Mouse (Mus musculus) heart, postnatal 36 days (tissue): Measurements from ENCODE around the gene Srrm1. TPM values are rescaled to one million over a fixed set of nuclear protein-coding genes. Genes with fewer than 3 reads are reported as not detected.

Source experiments
- DNase-seq, 2 experiments: peaks; one replicate each; pipeline ENCODE4 v3.0.0; 2021 to 2022
- intact Hi-C: fragments of 180-260 bp; cut with DNase I; formaldehyde crosslinking; loops from one replicate; pipeline ENCODE4 v1.15.1; 2025
- total RNA-seq, 2 experiments: library from RNA; stranded (reverse); gene quantifications; 2 replicates each; pipeline ENCODE4 v1.2.3; 2021

Gene Srrm1
- total RNA-seq, result 10 to 100 TPM; 59.1 to 69.9 TPM

DNA sequence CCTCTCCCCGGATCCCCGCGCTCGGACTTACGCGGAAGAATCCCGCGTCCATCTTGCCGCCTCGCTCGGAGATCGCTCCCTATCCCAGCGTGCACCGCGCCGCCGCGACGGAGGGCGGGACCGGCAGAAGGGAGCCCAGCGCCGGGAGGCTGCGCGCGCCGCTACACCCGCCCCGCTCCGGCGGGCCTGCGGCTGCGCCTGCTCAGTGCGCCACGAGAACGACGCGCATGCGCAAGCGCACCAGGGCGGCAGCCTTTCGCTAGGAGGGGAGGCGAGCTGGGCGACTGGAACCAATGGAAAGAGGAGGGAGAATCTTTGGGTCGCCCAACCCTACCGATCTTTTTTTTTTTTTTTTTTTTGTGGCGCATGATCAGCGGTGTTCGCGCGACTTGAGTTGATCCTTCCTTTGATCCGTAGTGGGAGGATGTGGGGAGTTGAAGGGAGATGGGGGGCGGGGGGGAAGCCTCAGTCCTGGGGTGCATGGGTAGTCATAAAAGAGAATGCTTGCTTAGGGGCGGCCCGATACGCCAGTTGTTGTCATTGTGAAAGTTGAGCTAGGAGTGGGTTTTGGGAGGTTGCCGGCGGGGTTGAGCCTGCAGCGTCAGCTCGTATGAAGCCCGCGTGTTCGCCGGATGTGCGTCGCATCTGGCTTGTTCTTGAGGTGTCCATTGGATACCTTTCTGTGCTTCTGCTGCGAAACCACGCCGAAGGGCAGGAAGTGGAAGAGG lies at the start of gene Srrm1:
TSS of gene Srrm1 (minus strand) at position 256 of the 728 bp plus-strand sequence.
- peak; percentile 99 for DNase-seq
- intact Hi-C loops, result loop anchor here (2.0 to 5.0 kb wide), 3 partner anchors 198 to 651 kb away; partner anchors contain the start of genes Man1c1 and Syf2

DNA sequence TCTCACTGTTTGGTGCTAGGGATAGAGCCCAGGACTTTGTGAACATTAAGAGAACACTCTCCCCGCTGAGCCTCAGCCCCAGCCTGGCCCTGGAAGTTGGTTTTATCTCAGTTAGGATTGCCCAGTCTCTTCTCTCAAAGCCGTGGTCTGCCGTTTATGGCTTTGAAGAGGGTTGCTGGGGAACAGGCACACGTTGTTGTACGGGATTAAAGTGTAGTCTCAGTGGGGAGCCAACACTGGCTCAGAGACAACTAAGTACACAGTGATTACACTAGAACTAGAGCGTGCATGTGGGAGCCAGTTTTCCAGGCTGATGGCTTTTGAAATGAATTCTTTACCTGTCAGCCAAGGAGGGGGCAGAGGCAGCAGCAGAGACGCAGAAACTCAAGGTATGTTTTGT lies 48.8 kb upstream of the Srrm1 start:
- intact Hi-C loops, result no loop called here
- DNase-seq, result no peak

DNA sequence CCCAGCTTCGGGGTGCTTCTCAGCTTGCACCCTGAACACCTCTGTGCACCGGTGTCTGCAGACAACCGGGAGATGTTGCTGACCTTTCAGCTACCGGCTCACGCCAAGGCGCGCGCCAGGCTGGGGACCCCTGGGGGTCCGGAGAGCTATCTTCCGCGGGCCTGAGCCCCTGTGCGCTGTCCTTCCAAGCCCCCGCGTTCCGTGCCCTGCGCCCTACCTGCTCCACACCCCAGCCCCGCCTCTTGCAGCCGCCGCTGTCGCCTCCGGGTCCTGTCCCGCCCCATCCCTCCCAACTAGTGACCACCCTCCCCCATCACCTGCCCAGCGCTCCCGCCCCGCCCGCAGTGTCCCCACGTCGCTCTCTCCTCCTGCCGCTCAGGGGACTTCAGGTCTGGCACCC lies 44.9 kb upstream of the Srrm1 start, which contains the start of gene Ncmap:
TSS of gene Ncmap (minus strand) at position 237 of the 400 bp plus-strand sequence.
- DNase-seq, result no peak
- intact Hi-C loops, result no loop called here

DNA sequence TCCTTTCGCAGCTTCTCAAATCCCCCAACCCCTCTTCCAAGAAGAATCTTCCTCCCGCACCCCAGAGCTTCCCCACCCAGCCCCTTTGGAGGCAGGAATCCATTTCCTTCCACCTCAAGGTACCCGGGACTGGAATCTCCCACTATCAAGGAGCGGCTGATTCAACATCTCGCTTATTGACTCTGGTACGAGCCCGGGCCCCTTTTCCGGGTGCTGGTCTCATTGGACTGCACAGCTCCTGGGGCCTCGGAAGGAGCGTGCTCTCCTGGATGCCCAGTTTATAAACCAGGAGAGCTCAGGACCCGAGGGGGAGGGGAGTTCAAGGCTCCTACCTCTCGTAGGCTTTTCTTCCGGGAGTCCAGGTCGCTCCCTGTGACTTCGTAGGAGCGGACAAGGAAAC lies 44.4 kb upstream of the Srrm1 start:
- intact Hi-C loops, result no loop called here
- DNase-seq, result no peak

DNA sequence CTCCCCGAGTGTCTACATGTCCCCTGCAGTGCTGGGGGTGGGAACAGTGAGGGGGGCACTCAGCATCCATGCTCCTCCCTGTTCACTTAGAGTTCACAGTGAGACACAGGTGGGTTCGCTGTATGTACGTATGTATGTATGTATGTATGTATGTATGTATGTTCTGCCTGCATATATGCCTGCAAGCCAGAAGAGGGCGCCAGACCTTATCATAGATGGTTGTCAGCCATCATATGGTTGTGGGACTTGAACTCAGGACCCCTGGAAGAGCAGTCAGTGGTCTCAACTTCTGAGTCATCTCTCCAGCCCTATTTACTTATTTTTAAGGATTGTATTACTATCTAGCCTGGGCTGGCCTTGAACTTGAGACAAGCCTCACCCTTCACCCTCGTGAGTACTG lies 43.2 kb upstream of the Srrm1 start:
- DNase-seq, result no peak
- intact Hi-C loops, result no loop called here

DNA sequence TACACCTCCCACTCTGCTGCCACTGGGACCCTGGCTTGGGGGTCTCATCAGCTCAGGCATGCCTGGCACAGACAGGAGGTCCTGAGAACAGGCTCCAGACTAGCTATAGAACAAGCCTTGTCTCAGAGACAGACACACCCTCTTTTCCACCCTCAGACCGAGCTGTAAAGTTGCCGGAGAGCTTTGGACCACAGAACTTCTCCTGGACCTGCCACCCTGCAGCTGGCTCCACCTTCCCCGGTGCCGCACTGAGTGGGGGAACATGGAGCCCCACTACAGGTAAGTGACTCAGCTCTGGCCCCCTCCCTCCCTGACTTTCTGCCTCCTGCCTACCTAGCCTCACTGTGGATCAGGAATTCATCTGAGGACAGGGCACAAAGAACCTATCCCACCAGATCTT lies 42.3 kb upstream of the Srrm1 start:
- intact Hi-C loops, result no loop called here

DNA sequence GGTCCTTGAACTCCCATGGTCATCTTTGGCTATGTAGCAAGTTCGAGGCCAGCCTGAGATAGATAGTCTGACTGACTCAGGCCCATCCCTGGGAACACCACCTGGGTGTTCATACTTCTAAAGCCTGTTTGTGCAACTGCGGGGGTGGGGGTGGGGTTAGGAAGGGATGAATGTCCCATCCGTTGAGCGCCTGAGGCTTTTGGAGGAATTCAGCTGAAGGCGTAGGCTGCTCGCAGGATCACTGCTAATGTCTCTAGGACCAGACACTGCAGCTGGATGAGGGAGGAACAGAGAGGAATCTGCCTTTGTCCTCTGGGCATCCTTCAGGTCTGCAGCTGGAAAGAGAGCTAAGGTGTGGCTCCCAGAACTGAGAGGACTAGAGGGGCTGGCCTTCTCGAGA lies 41.5 kb upstream of the Srrm1 start:
- intact Hi-C loops, result no loop called here
- no peak for DNase-seq

More for the DNA sequence above, 42.3 kb upstream of the Srrm1 start:
- DNase-seq, result no peak

DNA sequence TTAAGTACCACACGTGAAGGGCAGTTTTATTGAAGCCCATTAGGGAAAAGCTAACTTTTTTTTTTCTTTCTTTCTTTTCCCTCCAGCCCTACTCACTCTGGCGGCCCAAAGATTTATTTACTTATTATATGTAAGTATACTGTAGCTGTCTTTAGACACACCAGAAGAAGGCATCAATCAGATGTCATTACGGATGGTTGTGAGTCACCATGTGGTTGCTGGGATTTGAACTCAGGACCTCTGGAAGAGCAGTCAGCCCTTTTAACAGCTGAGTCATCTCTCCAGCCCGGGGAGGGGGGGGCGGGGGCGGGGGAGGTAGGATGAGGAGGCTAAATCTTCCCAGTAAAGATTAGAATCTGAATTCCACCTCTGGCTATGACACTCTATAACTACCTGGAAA lies 40.3 kb upstream of the Srrm1 start:
- intact Hi-C loops, result no loop called here
- no peak for DNase-seq

DNA sequence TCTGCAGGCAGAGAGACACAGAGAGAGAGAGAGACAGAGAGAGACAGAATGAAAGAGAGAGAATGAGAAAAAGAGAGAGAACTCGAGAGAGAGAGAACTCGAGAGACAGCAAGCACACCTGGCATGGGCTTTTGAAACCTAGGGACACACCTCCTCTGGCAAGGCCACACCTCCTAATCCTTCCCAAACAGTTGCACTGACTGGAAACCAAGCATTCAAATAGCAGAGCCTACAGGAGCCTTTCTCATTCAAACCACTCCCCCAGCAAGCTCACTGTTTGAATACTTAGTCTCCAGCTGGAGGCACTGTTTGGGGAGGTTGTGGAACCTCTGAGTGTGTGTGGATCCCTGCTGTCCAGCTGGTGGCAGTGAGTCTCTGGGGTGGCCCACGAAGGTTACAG lies 39.7 kb upstream of the Srrm1 start:
- DNase-seq, result no peak
- intact Hi-C loops, result no loop called here

DNA sequence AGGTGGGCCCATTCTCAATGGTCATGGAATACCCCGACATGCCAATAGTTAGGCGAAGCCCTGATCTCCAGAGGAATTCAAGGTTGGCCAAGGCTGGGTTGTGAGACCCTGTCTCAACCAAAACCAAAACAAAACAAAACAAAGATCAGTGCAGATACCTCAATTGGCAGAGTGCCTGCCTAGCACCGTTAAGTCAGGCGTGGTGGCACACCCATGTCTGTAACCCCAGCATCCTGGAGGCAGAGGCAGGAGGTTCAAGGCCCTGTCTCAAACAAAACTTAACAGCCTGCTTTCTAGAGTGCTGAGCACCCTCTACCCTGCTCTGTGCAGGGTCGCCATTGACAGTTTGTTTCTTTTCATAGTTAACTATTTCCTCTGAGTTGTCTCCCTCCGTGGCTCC lies 37.9 kb upstream of the Srrm1 start:
- DNase-seq, result no peak
- intact Hi-C loops, result no loop called here

DNA sequence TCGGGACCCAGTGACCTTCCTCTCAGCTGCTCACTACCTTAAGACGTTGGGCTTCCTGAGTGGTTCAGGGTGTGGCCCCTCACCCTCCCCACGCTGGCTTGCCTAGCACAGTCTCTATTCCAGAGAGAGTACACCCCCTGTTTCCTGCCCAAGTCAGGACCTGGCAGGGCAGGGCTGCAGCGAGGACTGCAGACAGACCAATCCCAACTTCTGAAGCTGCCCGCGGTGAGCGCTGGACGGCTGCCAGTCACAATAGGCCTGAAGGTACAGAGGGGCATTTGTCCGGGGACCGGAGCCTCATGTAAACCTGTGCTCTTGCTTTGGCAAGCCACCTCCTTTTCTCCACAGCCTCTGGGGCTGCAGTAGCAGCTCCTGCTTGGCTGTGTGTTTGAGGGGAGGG lies 32.5 kb upstream of the Srrm1 start:
- intact Hi-C loops, result no loop called here
- no peak for DNase-seq

DNA sequence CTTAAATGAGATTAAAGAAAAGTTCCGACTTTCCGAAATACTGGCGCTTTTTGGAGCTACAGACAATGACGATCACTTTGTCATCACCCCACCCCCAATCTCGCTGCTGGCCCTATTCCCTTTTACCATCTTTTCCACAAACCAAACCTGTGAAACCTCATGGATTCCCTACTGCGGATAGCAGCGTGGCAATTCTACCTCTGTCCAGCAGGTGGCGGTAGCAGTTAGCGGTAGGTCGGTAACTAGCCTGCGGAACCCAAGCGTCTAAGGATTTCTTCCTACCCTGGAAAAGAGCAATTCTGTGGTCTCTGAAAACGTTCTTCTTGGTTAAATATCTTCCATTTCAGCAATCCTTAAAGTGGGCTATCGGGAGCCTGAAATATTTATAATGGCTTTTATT lies 29.2 kb upstream of the Srrm1 start:
- intact Hi-C loops, result loop anchor here (1.0 to 5.0 kb wide), 3 partner anchors 29 to 285 kb away; partner anchors contain the start of gene Stpg1

DNA sequence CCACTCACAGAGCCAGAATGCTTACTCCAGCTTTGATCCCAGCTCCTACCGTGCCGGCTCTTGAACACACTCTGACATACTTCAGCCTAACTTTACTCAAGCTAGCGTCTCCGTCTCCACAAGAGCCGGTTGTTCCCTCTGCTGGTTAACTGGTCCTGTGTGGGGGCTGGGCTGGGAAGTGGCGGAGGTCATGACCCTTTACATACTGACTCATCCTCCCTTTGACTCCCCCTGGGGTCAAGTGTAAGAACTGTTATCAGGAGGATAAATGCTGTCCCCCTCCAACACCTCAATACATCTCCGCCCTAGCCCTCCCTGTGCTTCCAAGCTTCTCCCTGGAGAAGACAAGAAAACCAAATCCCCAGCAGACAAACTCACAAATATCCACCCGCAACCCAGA lies 28.2 kb upstream of the Srrm1 start:
- intact Hi-C loops, result loop anchor here (5.0 kb wide), 1 partner anchor 111 kb away; the partner anchor contains the start of gene Stpg1
- no peak for DNase-seq

More for the DNA sequence above, 29.2 kb upstream of the Srrm1 start:
- DNase-seq, result peak; percentile 70 to 78

DNA sequence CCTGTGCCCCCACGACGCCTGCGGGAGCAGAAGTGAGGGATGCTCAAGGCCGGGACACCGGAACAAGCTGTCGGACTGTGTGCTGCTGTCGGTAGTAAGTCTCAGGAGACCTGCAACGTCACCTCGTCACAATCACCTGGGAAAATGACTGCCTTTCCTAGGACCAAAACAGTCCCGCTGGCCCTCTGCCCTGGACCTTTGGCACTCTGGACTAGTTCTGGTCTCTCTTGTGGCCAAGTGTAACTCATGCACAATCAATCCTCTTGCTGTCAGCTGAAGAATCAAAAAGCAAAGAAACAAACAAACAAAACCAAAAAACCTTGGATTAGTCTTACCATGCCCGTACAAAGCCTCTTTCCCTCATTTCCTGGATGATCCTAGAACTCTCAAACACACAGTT lies 24.1 kb upstream of the Srrm1 start:
- no peak for DNase-seq
- intact Hi-C loops, result no loop called here

DNA sequence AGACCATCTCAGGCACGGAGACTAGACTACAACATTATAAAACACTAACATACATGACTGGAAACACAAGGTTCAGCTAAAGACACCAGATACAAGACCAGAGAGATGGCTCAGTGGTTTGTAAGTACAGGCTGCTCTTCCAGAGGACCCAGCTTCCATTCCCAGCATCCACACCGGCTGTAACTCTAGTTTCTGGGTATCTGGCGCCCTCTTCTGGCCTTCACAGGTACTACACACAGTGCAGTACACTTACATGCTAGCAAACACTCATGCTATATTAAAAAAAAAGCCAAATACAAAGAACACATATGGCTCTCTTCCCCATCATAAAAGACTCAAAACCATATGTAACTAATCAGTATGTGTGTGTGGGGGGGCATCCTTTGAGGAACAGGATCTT lies 22.3 kb upstream of the Srrm1 start:
- DNase-seq, result no peak
- intact Hi-C loops, result no loop called here

DNA sequence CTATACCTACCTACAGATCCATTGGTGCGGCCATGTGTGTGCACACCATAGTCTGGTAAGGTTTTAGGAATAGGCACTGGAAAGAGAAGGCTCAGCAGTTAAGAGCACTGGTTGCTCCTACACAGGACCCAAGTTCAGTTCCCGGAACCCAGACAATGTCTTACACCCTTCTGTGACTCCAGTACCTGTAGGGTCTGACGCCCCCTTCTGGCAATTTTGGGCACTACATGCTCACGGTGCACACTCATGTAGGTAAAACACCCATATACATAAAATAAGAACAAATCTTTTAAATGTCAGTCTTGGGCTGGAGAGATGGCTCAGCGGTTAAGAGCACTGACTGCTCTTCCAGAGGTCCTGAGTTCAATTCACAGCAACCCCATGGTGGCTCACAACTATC lies 20.2 kb upstream of the Srrm1 start:
- intact Hi-C loops, result no loop called here
- DNase-seq, result no peak

DNA sequence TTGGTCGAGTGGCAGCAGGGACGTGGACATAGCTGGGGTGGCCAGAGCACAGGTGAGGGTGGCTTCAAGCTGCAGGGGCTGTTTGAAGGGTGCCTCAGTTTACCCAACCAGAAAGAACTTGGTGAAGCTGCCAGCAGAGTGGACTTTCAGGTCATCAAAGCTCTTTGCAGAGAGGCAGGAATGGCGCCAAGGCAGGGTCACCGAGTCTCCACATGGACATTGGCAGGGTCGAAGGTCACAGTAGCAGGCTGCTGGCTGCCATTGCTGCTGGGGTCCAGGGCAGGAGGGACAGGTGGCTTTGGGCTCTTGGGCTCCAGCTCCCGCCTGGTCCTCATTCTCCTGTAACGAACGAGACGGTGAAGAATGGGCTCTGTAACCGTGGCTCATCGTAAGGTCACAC lies 17.3 kb upstream of the Srrm1 start:
- DNase-seq, result no peak
- intact Hi-C loops, result no loop called here

DNA sequence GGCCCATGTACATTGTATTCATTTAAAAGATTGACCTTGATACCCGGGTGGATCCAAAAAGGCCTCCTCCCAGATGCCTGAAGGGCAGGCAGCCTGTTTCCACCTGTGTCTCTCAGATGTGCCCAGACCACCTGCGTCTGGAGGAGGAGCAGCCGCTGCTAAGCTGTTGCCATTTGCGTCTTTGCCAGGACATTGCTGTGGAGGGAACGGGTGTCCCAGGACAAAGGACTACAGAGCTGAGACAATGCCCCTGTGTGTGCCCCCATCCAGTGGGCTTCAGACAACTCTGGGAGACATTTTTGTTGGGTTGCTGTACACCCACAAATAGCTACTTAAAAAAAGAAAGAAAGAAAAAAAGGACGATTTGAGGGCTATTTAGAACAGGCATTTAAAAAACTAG lies 9.7 kb upstream of the Srrm1 start:
- DNase-seq, result no peak

DNA sequence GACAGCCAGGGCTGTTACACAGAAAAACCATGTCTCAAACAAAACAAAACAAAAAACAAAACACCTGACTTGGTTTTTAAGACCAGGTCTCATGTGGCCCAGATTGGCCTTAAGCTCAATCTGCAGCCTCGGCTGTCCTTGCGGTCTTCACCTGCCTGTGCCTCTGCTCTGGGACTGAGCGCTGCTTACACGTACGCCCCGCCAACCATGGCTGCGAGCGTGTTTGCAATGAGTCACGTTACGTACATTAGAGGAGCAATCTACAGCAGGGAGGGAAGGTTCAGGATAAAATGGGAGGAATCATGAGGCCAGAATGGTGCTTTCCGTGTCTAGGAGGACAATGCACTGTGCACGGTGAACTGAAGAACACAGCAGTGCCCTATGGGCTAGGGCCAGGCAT lies 8.6 kb upstream of the Srrm1 start:
- intact Hi-C loops, result no loop called here
- DNase-seq, result no peak

More for the DNA sequence above, 9.7 kb upstream of the Srrm1 start:
- intact Hi-C loops, result no loop called here

DNA sequence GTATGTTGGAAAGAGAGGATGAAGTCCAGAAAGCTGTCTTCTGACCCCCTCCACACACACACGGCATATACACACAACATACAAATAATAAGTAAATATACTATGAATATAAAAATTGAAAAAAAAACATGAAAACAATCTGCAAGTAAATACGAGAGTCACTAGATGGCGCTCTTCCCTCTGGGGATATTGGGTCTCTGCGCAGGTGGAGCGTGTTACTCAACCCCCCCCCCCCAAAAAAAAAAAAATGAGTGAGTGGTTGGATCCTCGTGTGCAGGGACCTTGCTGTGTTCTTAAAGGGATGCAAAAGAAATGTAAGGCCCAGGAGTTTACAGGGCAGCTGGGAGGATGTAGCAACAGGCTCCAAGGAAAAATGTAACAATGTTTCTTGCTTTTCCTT lies 5.6 kb upstream of the Srrm1 start:
- DNase-seq, result peak in 1 of 2 experiments; percentile 14

DNA sequence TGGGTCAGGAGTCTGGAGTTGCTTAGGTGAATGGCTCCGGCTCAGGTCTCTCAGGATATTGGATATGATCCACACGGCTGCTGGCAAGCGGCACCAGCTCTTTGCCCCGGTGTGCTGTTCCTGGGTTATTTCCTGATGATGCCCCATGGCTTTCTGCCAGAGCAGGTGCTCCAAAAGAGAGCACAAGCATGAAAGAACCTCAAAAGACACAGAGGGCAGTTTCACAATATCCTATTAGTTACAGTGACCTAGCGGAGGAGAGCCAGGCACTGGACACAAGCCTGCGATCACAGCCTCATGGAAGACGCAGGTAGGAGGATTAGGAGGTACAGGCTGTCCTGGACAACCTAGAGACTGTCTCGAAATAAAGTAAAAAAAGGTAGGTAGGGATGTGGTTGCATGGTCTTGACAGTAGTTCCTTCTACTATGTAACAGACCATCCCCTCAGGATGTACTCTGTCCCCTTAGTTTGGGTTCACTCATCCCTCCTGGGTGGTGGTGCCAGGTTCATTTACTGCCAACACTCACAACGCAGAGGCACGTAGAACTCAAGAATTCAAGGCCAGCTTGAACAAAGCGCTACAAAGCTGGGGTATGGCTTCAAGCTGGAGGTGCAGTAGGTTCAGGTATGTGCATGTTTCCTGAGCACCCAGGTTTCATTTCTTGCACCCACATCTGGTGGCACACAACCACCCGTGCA lies 4.2 kb upstream of the Srrm1 start:
- no peak for DNase-seq
- intact Hi-C loops, result no loop called here

More for the DNA sequence above, 5.6 kb upstream of the Srrm1 start:
- intact Hi-C loops, result loop anchor here (2.0 kb wide), 1 partner anchor 52 kb away; no protein-coding TSS in a partner anchor
